Mouse (Mus musculus) lung, embryonic 15.5 days (tissue): ENCODE results near the gene Unc119b. TPM values are rescaled to one million over a fixed set of nuclear protein-coding genes. Genes with fewer than 3 reads are reported as not detected.

Experiments
- ATAC-seq: fragments of 200-750 bp; cut with Nextera tagmentation; 2 replicates; pipeline ENCODE4 v1.8.0; 2017; ENCODE audit warnings: moderate number of reproducible peaks, borderline replicate concordance; ENCODE audit not compliant: low FRiP score, low TSS enrichment; ENCODE audit errors: extremely low read depth
- H3K27ac ChIP-seq: fragments of 300-500 bp; sonication (generic); 2 replicates; pipeline ENCODE4 v1.5.1; 2015; ENCODE audit warnings: moderate library complexity, mild to moderate bottlenecking, inconsistent platforms
- H3K27me3 ChIP-seq: fragments of 300-500 bp; sonication (generic); 2 replicates; pipeline ENCODE4 v1.6.1; 2015; ENCODE audit warnings: inconsistent platforms
- H3K36me3 ChIP-seq: fragments of 300-500 bp; sonication (generic); 2 replicates; pipeline ENCODE4 v1.6.1; 2015; ENCODE audit warnings: inconsistent platforms
- H3K4me1 ChIP-seq: fragments of 300-500 bp; sonication (generic); 2 replicates; pipeline ENCODE4 v1.6.1; 2015; ENCODE audit warnings: inconsistent platforms
- H3K4me2 ChIP-seq: fragments of 300-500 bp; sonication (generic); 2 replicates; pipeline ENCODE4 v1.6.1; 2015; ENCODE audit warnings: inconsistent platforms, mild to moderate bottlenecking, moderate library complexity
- H3K4me3 ChIP-seq: fragments of 300-500 bp; sonication (generic); 2 replicates; pipeline ENCODE4 v1.5.1; 2015; ENCODE audit warnings: mild to moderate bottlenecking, inconsistent platforms
- H3K9ac ChIP-seq: fragments of 300-500 bp; sonication (generic); 2 replicates; pipeline ENCODE4 v1.6.1; 2015; ENCODE audit warnings: inconsistent platforms
- H3K9me3 ChIP-seq: fragments of 300-500 bp; sonication (generic); 2 replicates; pipeline ENCODE4 v1.6.1; 2016; ENCODE audit warnings: inconsistent platforms
- WGBS: fragments of 180-500 bp; shearing (Covaris S2); methylation state at CpG from one replicate; pipeline ENCODE4 v1.1.7; 2015; 5-methylcytosine and 5-hydroxymethylcytosine counted together
- polyA plus RNA-seq: library from polyadenylated mRNA; unstranded; fragments of >200 nt; fragmentation: Nextera tagmentation; extraction: Ambion mirVana; gene quantifications from 2 replicates; pipeline ENCODE4 v1.2.1, GENCODE M21; 2015

Gene Unc119b
- polyA plus RNA-seq, 1 experiment from 2014 or later, result 41.0 TPM

- Histone ChIP-seq H3K9me3 (no peaks in the 10 kb centered on the region), H3K4me2 (no peak overlapping the region), H3K27ac (no peak overlapping the region), H3K4me1 (no peaks in the 10 kb centered on the region), H3K9ac (no peak overlapping the region), H3K4me3 (no peak overlapping the region), H3K27me3 (no peaks in the 10 kb centered on the region), H3K36me3 (peaks cover 53% of the 10 kb centered on the region)
- no peak for ATAC-seq
- WGBS, result 74% methylated on average over 11 of the region's 11 CpGs
These were observed 10.6 kb upstream of the Unc119b start for GRCm38 (mm10) chr5:115145253-115145968.

- Histone ChIP-seq H3K4me3 (no peak overlapping the region), H3K36me3 (peaks cover 44% of the 10 kb centered on the region), H3K9me3 (no peaks in the 10 kb centered on the region), H3K9ac (no peak overlapping the region), H3K4me1 (no peaks in the 10 kb centered on the region), H3K27ac (no peak overlapping the region), H3K27me3 (no peaks in the 10 kb centered on the region), H3K4me2 (no peak overlapping the region)
- WGBS, result 80% methylated on average over 6 of the region's 6 CpGs
- no peak for ATAC-seq
These were observed 9.7 kb upstream of the Unc119b start for GRCm38 (mm10) chr5:115144471-115144870.

GRCm38 (mm10) chr5:115143552-115143951 is 8.8 kb upstream of the Unc119b start:
- no peaks in the 10 kb centered on the region for H3K27me3 ChIP-seq
- WGBS, result 66% methylated on average over 10 of the region's 10 CpGs
- no peak overlapping the region for H3K9ac ChIP-seq
- no peak for ATAC-seq
- H3K4me1 ChIP-seq, result no peaks in the 10 kb centered on the region
- no peak overlapping the region for H3K4me3 ChIP-seq
- no peak overlapping the region for H3K27ac ChIP-seq
- H3K9me3 ChIP-seq, result no peaks in the 10 kb centered on the region
- peaks cover 36% of the 10 kb centered on the region for H3K36me3 ChIP-seq
- no peak overlapping the region for H3K4me2 ChIP-seq

- Histone ChIP-seq H3K36me3 (peaks cover 23% of the 10 kb centered on the region), H3K9ac (no peak overlapping the region), H3K4me2 (no peak overlapping the region), H3K4me3 (no peak overlapping the region), H3K27me3 (no peaks in the 10 kb centered on the region), H3K4me1 (no peaks in the 10 kb centered on the region), H3K27ac (no peak overlapping the region), H3K9me3 (no peaks in the 10 kb centered on the region)
- 90% methylated on average over 9 of the region's 9 CpGs for WGBS
- ATAC-seq, result no peak
These were observed 7.5 kb upstream of the Unc119b start for GRCm38 (mm10) chr5:115142166-115142697.

GRCm38 (mm10) chr5:115140726-115141125 is 6.0 kb upstream of the Unc119b start:
- no peak; the same call in 1 of the 2 replicates for ATAC-seq
- Histone ChIP-seq H3K9me3 (no peaks in the 10 kb centered on the region), H3K36me3 (peaks cover 9% of the 10 kb centered on the region; the same call in 1 of the 2 replicates), H3K27ac (no peak overlapping the region), H3K27me3 (no peaks in the 10 kb centered on the region), H3K4me2 (no peak overlapping the region), H3K4me1 (no peaks in the 10 kb centered on the region), H3K9ac (no peak overlapping the region), H3K4me3 (no peak overlapping the region)
- 71% methylated on average over 3 of the region's 3 CpGs for WGBS

GRCm38 (mm10) chr5:115139124-115139523 is 4.3 kb upstream of the Unc119b start:
- H3K27ac ChIP-seq, result no peak overlapping the region
- no peaks in the 10 kb centered on the region for H3K36me3 ChIP-seq
- WGBS, result 49% methylated on average over 4 of the region's 4 CpGs
- no peak overlapping the region for H3K9ac ChIP-seq
- no peaks in the 10 kb centered on the region for H3K27me3 ChIP-seq
- H3K9me3 ChIP-seq, result no peaks in the 10 kb centered on the region
- H3K4me3 ChIP-seq, result no peak overlapping the region
- ATAC-seq, result no peak
- H3K4me1 ChIP-seq, result no peaks in the 10 kb centered on the region
- no peak overlapping the region for H3K4me2 ChIP-seq

GRCm38 (mm10) chr5:115133358-115134066 is 1.3 kb downstream of the Unc119b start:
- peak overlapping the region; percentile 96 for H3K4me2 ChIP-seq
- H3K27me3 ChIP-seq, result no peaks in the 10 kb centered on the region
- WGBS, result 62% methylated on average over 6 of the region's 6 CpGs
- peaks cover 16% of the 10 kb centered on the region for H3K36me3 ChIP-seq
- peaks cover 16% of the 10 kb centered on the region for H3K4me1 ChIP-seq
- peak overlapping the region; percentile 84 for H3K4me3 ChIP-seq
- peak overlapping the region; percentile 36; the same call in 1 of the 2 replicates for H3K9ac ChIP-seq
- H3K9me3 ChIP-seq, result no peaks in the 10 kb centered on the region
- ATAC-seq, result no peak
- no peak overlapping the region for H3K27ac ChIP-seq

- H3K4me3 ChIP-seq, result no peak overlapping the region
- no peak for ATAC-seq
These were observed 2.3 kb downstream of the Unc119b start for GRCm38 (mm10) chr5:115132465-115132864.

GRCm38 (mm10) chr5:115129328-115129727 is 5.4 kb downstream of the Unc119b start:
- H3K27ac ChIP-seq, result no peak overlapping the region
- H3K4me1 ChIP-seq, result peaks cover 27% of the 10 kb centered on the region
- ATAC-seq, result no peak
- no peaks in the 10 kb centered on the region for H3K9me3 ChIP-seq
- H3K4me2 ChIP-seq, result no peak overlapping the region
- H3K27me3 ChIP-seq, result no peaks in the 10 kb centered on the region
- no peak overlapping the region for H3K4me3 ChIP-seq
- no peak overlapping the region for H3K9ac ChIP-seq
- H3K36me3 ChIP-seq, result peaks cover 50% of the 10 kb centered on the region
- WGBS, result 85% methylated on average over 6 of the region's 6 CpGs

More at GRCm38 (mm10) chr5:115132465-115132864, 2.3 kb downstream of the Unc119b start:
- Histone ChIP-seq H3K36me3 (peaks cover 25% of the 10 kb centered on the region), H3K4me2 (no peak overlapping the region), H3K4me1 (peaks cover 16% of the 10 kb centered on the region), H3K27me3 (no peaks in the 10 kb centered on the region), H3K9ac (no peak overlapping the region; the same call in 1 of the 2 replicates), H3K9me3 (no peaks in the 10 kb centered on the region), H3K27ac (no peak overlapping the region)
- 85% methylated on average over 8 of the region's 8 CpGs for WGBS

GRCm38 (mm10) chr5:115127421-115128179 is 7.2 kb downstream of the Unc119b start:
- 89% methylated on average over 22 of the region's 22 CpGs for WGBS
- ATAC-seq, result no peak
- Histone ChIP-seq H3K27ac (no peak overlapping the region), H3K4me2 (no peak overlapping the region), H3K4me1 (peaks cover 14% of the 10 kb centered on the region), H3K9ac (no peak overlapping the region), H3K36me3 (peaks cover 58% of the 10 kb centered on the region), H3K27me3 (no peaks in the 10 kb centered on the region), H3K9me3 (no peaks in the 10 kb centered on the region), H3K4me3 (no peak overlapping the region)

- H3K4me1 ChIP-seq, result peaks cover 11% of the 10 kb centered on the region
- 83% methylated on average over 26 of the region's 28 CpGs for WGBS
- peaks cover 58% of the 10 kb centered on the region for H3K36me3 ChIP-seq
- no peak overlapping the region for H3K27ac ChIP-seq
- H3K27me3 ChIP-seq, result no peaks in the 10 kb centered on the region
- H3K9me3 ChIP-seq, result no peaks in the 10 kb centered on the region
- no peak overlapping the region for H3K4me2 ChIP-seq
- no peak for ATAC-seq
- H3K4me3 ChIP-seq, result no peak overlapping the region
- no peak overlapping the region for H3K9ac ChIP-seq
These were observed 8.0 kb downstream of the Unc119b start for GRCm38 (mm10) chr5:115126578-115127312.
